Mouse (Mus musculus) layer of hippocampus, adult 18-20 months (tissue): Measurements from ENCODE around the gene Vmn1r207-ps. TPM values are rescaled to one million over a fixed set of nuclear protein-coding genes. Genes with fewer than 3 reads are reported as not detected.
"Not testable (repeated sequence)": the region's sequence is repeated elsewhere in the genome, so short reads cannot be mapped to it uniquely, and the experiment has no call there.

Experiments
- DNase-seq, 2 experiments: peaks; one replicate each; pipeline ENCODE4 v3.0.0; 2022; ENCODE audit warnings: low spot score in 2 of 2
- long read RNA-seq: library from polyadenylated mRNA; stranded (forward); transcript quantifications from one replicate; pipeline ENCODE4 v2.0.0, GENCODE M21; 2021
- total RNA-seq, 2 experiments: library from RNA; stranded (reverse); gene quantifications; 2 replicates each; pipeline ENCODE4 v1.2.3; 2021

The Vmn1r207-ps gene
- total RNA-seq = under 1 TPM; 0.12 to 0.13 TPM
- long read RNA-seq = 0 reads

- not testable (repeated sequence) for DNase-seq
These were observed at the start of gene Vmn1r207-ps for GRCm38 (mm10) chr13:22729529-22729928. Gene Vmn1r207-ps, minus strand, starts transcription at chr13:22729629.

DNA sequence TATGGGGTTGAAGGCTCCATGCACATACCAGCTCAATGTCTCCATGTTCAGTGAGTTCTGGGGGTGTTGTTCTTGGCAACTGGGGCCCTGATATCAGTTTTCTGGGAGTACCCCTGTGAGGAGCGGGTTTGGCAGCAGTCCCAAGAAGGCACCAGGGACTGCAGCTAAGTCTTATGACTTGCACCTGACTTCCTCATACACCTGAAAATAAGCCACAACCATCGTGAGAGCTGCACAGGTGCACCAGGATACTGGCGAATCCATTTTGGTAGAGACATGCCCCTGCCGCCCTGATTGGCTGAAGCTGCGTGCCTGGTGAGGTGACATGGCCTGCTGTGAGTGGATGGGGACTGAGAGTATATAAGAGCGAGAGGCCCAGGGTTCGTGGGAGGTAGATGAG, 47.9 kb upstream of the Vmn1r207-ps start, which contains the start of gene Vmn1r208:
TSS of gene Vmn1r208 (minus strand) at position 101 of the 400 bp plus-strand sequence.
- DNase-seq = not testable (repeated sequence)

- not testable (repeated sequence) for DNase-seq
These were observed 42.2 kb upstream of the Vmn1r207-ps start for GRCm38 (mm10) chr13:22771592-22771991.

DNA sequence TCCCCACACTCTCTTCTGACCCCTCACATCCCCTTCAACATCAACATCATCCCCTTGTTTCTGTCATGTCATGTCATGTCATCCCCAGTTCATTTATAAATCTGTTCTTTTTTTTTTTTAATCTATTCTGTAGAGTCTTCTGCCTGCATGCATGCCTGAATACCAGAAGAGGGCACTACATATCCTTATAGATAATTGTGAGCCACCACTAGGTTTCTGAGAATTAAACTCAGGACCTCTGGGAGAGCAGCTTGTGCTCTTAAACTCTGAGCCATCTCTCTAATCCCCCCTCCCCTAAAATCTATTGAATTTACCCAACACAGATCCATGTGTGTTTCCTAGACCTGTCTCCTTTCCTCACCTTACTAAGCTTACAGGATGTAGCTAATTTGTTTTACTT, 18.1 kb upstream of the Vmn1r207-ps start:
- peak in 1 of 2 experiments; percentile 1 for DNase-seq

DNA sequence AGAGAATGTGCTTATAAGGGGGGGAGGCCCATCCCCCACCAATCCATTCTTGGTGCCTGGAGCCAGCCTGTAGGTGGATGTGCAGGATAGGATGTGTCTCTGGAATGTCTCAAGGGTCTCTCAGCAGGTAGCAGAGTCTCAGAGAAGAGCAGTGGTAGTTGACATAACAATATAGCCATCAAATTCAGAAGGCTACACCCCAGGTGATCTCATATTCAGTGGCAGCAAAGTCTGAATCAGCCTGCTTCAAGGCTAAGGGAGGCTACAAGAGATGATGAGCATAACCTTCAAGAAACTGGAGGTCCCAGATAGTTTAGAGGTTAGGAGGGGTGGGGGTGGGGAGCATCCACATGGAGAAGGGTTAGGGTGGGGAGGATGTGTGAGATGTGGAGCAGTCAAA, 22.5 kb downstream of the Vmn1r207-ps start:
- DNase-seq = not testable (repeated sequence)

GRCm38 (mm10) chr13:22702951-22703350, 26.5 kb downstream of the Vmn1r207-ps start:
- DNase-seq = not testable (repeated sequence)

Other genes starting within 250 kb of the Vmn1r207-ps start
- under 1 TPM in 1 of 2 experiments, not detected in 1; 0.07 TPM for gene Vmn1r202, start 224.2 kb downstream of the Vmn1r207-ps start, total RNA-seq
- gene Vmn1r203, start 211.5 kb downstream of the Vmn1r207-ps start, total RNA-seq = not detected
- not detected for gene Vmn1r204, start 176.4 kb downstream of the Vmn1r207-ps start, total RNA-seq
- gene Vmn1r205, start 136.6 kb downstream of the Vmn1r207-ps start, total RNA-seq = not detected
- not detected for gene Vmn1r206, start 105.4 kb downstream of the Vmn1r207-ps start, total RNA-seq
- gene Vmn1r208, start 47.8 kb upstream of the Vmn1r207-ps start, total RNA-seq = not detected
- gene Vmn1r209, start 80.1 kb upstream of the Vmn1r207-ps start, total RNA-seq = not detected
- not detected for gene Vmn1r210, start 101.7 kb upstream of the Vmn1r207-ps start, total RNA-seq
- gene Vmn1r211, start 127.9 kb upstream of the Vmn1r207-ps start, total RNA-seq = not detected
- not detected for gene Vmn1r212, start 154.6 kb upstream of the Vmn1r207-ps start, total RNA-seq